Mouse (Mus musculus) embryonic facial prominence, embryonic 14.5 days (tissue): ENCODE data around the gene Kcnip4. TPM values are rescaled to one million over a fixed set of nuclear protein-coding genes. Genes with fewer than 3 reads are reported as not detected.

Source experiments
- ATAC-seq: fragments of 200-750 bp; cut with Nextera tagmentation; 2 replicates; pipeline ENCODE4 v1.8.0; 2017; ENCODE audit warnings: low read depth, moderate number of reproducible peaks, moderate TSS enrichment
- DNase-seq: peaks from one replicate; pipeline ENCODE4 v3.0.0-alpha.2; 2015; ENCODE audit warnings: low spot score
- H3K27ac ChIP-seq: fragments of 300-500 bp; sonication (generic); replicated peaks from 2 replicates; pipeline ENCODE4 v1.5.1; 2014; ENCODE audit warnings: low read depth, mild to moderate bottlenecking, low read length, moderate library complexity
- H3K27me3 ChIP-seq: fragments of 300-500 bp; sonication (generic); replicated peaks from 2 replicates; pipeline ENCODE4 v1.6.1; 2014; ENCODE audit warnings: low read length; ENCODE audit not compliant: control insufficient read depth, insufficient read depth
- H3K36me3 ChIP-seq: fragments of 300-500 bp; sonication (generic); 2 replicates; pipeline ENCODE4 v1.6.1; 2014; ENCODE audit warnings: low read length, mixed read lengths; ENCODE audit not compliant: control insufficient read depth, insufficient read depth
- H3K4me1 ChIP-seq: fragments of 300-500 bp; sonication (generic); 2 replicates; pipeline ENCODE4 v1.6.1; 2014; ENCODE audit warnings: antibody characterized with exemption, low read length; ENCODE audit not compliant: control insufficient read depth, insufficient read depth
- H3K4me2 ChIP-seq: fragments of 300-500 bp; sonication (generic); 2 replicates; pipeline ENCODE4 v1.6.1; 2014; ENCODE audit warnings: low read depth, mild to moderate bottlenecking, low read length, moderate library complexity, mixed read lengths
- H3K4me3 ChIP-seq: fragments of 300-500 bp; sonication (generic); 2 replicates; pipeline ENCODE4 v1.5.1; 2014; ENCODE audit warnings: low read depth, mild to moderate bottlenecking, low read length
- H3K9ac ChIP-seq: fragments of 300-500 bp; sonication (generic); 2 replicates; pipeline ENCODE4 v1.6.1; 2014; ENCODE audit warnings: low read depth, mild to moderate bottlenecking, low read length, moderate library complexity, mixed read lengths
- H3K9me3 ChIP-seq: fragments of 300-500 bp; sonication (generic); 2 replicates; pipeline ENCODE4 v1.6.1; 2016; ENCODE audit warnings: low read length; ENCODE audit not compliant: control insufficient read depth
- WGBS: fragments of 180-500 bp; shearing (Covaris S2); extraction: QIAGEN DNeasy Blood & Tissue Kit; methylation state at CpG from one replicate; pipeline ENCODE4 v1.1.7; 2014; 5-methylcytosine and 5-hydroxymethylcytosine counted together
- polyA plus RNA-seq: library from polyadenylated mRNA; unstranded; fragments of >200 nt; fragmentation: Nextera tagmentation; extraction: Ambion mirVana; gene quantifications from 2 replicates; pipeline ENCODE4 v1.2.1, GENCODE M21; 2014

Kcnip4 gene
- polyA plus RNA-seq, 1 experiment from 2014 or later = 2.9 TPM

DNA sequence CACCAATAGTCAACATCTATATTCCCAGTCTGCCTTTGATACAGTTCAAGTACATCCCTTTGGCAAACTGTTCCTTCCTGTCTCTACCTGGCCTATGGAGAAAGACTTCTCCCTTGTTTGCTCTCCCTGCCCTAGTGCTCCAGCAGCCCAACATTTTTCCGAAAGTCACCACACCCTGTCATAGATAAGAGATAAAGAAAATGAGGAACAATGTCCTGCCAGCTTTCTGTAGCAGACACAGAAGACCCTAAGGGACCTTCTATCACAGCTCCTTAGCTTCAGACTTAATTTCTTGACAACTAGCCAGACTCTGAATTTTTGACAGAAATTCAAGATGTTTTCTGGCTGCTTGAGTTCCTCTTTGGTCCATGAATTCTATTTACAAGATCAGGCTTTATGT, 1013.4 kb downstream of the Kcnip4 start:
- no peaks in the 10 kb centered on the region for H3K9me3 ChIP-seq
- no peaks in the 10 kb centered on the region for H3K36me3 ChIP-seq
- H3K4me2 ChIP-seq = no peak overlapping the region
- H3K27ac ChIP-seq = no peak overlapping the region
- WGBS = 73% methylated on average over 1 of the region's 1 CpGs
- H3K9ac ChIP-seq = no peak overlapping the region
- no peaks in the 10 kb centered on the region for H3K4me1 ChIP-seq
- H3K4me3 ChIP-seq = no peak overlapping the region
- H3K27me3 ChIP-seq = no peaks in the 10 kb centered on the region
- no peak for ATAC-seq
- DNase-seq = no peak

GRCm38 (mm10) chr5:48510241-48510640, 1014.5 kb downstream of the Kcnip4 start:
- Histone ChIP-seq H3K9ac (no peak overlapping the region), H3K27me3 (no peaks in the 10 kb centered on the region), H3K9me3 (no peaks in the 10 kb centered on the region), H3K4me1 (no peaks in the 10 kb centered on the region), H3K4me3 (no peak overlapping the region), H3K4me2 (no peak overlapping the region), H3K36me3 (no peaks in the 10 kb centered on the region), H3K27ac (no peak overlapping the region)
- DNase-seq (no peak), ATAC-seq (no peak)
- WGBS = 82% methylated on average over 12 of the region's 12 CpGs

DNA sequence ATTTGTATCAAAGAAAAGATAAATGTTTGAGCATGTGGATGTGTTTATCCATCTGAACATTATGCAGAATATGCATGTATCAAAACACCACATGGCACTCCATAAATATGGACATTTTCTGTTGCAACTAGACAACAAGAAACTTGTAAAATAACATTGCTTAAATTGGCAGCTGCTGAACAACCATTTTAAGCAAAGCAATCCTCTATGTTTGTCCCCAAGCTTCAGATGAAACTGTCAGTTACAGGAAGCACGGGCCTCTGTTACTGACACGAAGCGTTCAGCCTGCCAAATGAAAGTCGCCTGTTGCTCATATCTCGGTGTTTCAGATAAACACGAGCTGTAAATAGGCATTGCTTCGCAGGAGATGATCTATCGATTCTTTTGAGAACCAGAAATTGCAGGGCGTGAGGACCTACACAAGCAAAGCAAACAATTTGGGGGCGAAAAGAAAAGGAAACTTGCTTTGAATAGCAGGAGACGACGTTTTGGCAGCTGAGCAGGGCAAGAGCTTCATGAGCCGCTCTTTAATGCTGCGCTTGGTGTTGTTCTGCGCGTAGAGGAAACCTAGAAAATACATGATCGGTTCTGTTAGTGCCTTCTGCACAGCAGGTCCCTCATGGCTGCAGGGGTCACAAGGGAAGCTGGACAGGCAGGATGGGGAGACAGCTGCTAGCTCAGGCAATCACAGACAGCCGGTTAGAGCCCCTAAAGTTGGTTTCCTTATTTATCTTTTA, 1015.3 kb downstream of the Kcnip4 start:
- 74% methylated on average over 18 of the region's 18 CpGs for WGBS
- Histone ChIP-seq H3K9ac (no peak overlapping the region), H3K27ac (no peak overlapping the region), H3K4me3 (no peak overlapping the region), H3K36me3 (no peaks in the 10 kb centered on the region), H3K4me2 (no peak overlapping the region), H3K27me3 (no peaks in the 10 kb centered on the region), H3K9me3 (no peaks in the 10 kb centered on the region), H3K4me1 (no peaks in the 10 kb centered on the region)
- DNase-seq = no peak
- no peak for ATAC-seq

DNA sequence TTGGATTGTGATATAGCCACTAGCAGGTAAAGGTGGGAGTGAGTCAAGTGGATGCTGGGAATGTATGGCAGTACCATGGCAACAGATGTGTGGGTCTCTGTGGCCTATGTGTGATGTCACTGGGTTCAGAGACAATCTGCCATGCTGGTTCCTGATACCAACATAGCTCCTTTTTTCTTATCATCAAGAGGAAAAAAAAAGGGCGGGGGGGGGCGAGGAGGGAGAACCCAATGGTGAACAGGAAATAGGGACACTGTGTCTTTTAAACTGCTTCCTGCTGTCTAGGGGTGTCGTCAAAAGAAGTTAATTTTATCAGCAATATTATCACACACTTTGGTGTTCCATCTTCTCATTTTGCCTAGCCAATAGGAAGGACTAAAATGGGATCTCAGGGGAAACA, 1021.6 kb downstream of the Kcnip4 start:
- H3K4me2 ChIP-seq = no peak overlapping the region
- WGBS = 82% methylated on average over 3 of the region's 3 CpGs
- no peaks in the 10 kb centered on the region for H3K4me1 ChIP-seq
- DNase-seq (no peak), ATAC-seq (no peak)
- no peaks in the 10 kb centered on the region for H3K9me3 ChIP-seq
- no peak overlapping the region for H3K27ac ChIP-seq
- no peak overlapping the region for H3K9ac ChIP-seq
- no peak overlapping the region for H3K4me3 ChIP-seq
- H3K36me3 ChIP-seq = no peaks in the 10 kb centered on the region
- no peaks in the 10 kb centered on the region for H3K27me3 ChIP-seq

DNA sequence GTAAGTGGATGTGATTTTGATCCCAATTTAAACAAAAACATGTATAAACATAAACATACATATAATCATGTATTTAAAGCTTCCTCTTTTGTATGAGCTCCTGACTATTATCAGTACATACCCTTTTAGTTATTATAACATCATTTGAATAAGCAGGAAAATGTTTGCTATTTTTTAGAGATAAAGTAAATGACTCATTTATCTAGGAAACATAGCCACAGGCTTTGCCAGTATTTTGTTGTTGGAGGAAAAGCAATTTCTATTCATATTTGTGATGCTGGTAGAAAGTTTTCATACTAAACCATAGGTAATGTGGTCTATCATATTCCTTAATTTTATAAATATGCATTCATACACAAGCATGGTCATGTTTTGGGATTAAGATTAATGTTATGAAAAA, 1022.3 kb downstream of the Kcnip4 start:
- no peak for DNase-seq

GRCm38 (mm10) chr5:48500204-48500603, 1024.5 kb downstream of the Kcnip4 start:
- DNase-seq (no peak), ATAC-seq (no peak)
- no peaks in the 10 kb centered on the region for H3K36me3 ChIP-seq
- no peaks in the 10 kb centered on the region for H3K27me3 ChIP-seq
- no peak overlapping the region for H3K4me3 ChIP-seq
- H3K9ac ChIP-seq = no peak overlapping the region
- no peak overlapping the region for H3K4me2 ChIP-seq
- no peaks in the 10 kb centered on the region for H3K9me3 ChIP-seq
- 89% methylated on average over 5 of the region's 5 CpGs for WGBS
- H3K4me1 ChIP-seq = no peaks in the 10 kb centered on the region
- H3K27ac ChIP-seq = no peak overlapping the region

More for the DNA sequence above, 1022.3 kb downstream of the Kcnip4 start:
- no peak for ATAC-seq
- Histone ChIP-seq H3K4me1 (no peaks in the 10 kb centered on the region), H3K9me3 (no peaks in the 10 kb centered on the region), H3K27me3 (no peaks in the 10 kb centered on the region), H3K4me2 (no peak overlapping the region), H3K9ac (no peak overlapping the region), H3K36me3 (no peaks in the 10 kb centered on the region), H3K4me3 (no peak overlapping the region), H3K27ac (no peak overlapping the region)

GRCm38 (mm10) chr5:48490864-48491477, 1033.7 kb downstream of the Kcnip4 start:
- WGBS = 77% methylated on average over 3 of the region's 3 CpGs
- no peak overlapping the region for H3K27ac ChIP-seq

DNA sequence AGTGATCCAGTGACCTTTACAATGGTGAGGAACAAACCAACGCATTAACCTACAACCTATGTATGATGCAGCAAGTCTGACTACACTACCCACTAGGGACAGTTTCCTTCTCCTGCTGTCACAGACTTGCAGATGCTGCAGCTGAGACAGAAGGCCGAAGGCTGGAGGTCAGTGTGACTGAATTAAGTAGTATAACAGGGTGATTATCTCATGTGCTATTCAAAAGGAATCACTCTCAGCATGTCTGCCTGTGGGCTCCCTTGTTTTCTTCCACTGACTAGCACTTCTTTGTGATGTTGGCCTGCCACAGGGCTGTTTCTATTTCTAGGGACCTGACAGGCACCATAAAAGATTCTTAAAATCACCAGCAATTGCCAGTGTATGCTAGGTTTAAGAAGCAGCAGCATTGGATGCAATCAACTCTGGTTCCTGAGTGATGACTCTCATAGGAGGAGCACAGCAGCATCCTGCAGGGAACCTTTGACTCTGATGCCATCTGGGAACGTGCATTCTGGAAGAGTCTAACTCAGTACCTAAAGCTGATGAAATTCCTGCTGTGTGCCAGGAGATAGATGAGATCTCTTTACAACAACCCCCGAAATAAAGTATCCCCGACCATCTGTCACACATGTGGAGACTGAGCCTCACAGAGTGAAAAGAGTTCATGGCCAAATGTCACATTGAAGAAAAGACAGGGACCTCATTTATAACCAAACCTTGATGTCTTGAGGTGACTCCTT, 1035.0 kb downstream of the Kcnip4 start:
- Histone ChIP-seq H3K9ac (no peak overlapping the region), H3K4me1 (no peaks in the 10 kb centered on the region), H3K36me3 (no peaks in the 10 kb centered on the region), H3K27me3 (no peaks in the 10 kb centered on the region), H3K27ac (no peak overlapping the region), H3K9me3 (no peaks in the 10 kb centered on the region), H3K4me3 (no peak overlapping the region), H3K4me2 (no peak overlapping the region)
- DNase-seq (no peak), ATAC-seq (no peak)
- 40% methylated on average over 5 of the region's 5 CpGs for WGBS

More at GRCm38 (mm10) chr5:48490864-48491477, 1033.7 kb downstream of the Kcnip4 start:
- Histone ChIP-seq H3K4me3 (no peak overlapping the region), H3K27me3 (no peaks in the 10 kb centered on the region), H3K36me3 (no peaks in the 10 kb centered on the region), H3K9me3 (no peaks in the 10 kb centered on the region), H3K4me1 (no peaks in the 10 kb centered on the region), H3K9ac (no peak overlapping the region), H3K4me2 (no peak overlapping the region)
- DNase-seq = no peak
- no peak for ATAC-seq
